Mouse (Mus musculus): ENCODE data around the gene Mbnl2. TPM values are rescaled to one million over a fixed set of nuclear protein-coding genes. Genes with fewer than 3 reads are reported as not detected.

Gene Mbnl2
- polyA plus RNA-seq, 1 experiment from 2014 or later: 71.5 TPM

DNA sequence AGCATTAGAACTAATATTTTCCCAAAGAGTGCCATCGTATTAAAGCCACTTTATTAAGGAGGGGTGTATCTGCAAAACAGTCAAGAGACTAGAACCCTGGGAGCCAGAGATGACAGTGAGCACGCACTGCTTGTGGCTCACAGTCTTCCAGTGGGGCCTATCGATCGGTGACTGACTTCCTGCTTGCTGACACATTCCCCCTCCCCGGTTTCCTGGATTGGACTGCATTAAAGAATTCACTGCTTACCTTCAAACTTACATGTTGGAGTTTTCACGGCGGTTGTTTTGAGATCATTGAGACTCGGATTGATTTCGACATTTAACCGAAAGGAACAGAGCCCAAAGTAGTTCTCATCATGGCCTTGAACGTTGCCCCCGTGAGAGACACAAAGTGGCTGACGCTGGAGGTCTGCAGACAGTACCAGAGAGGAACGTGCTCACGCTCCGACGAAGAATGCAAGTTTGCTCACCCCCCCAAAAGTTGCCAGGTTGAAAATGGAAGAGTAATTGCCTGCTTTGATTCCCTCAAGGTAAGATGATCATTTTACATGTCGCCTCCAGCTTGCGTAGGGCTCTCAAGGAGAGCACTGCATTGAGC lies 49.5 kb downstream of the Mbnl2 start:
- Histone ChIP-seq H3K4me1 (peaks cover 36% of the 10 kb centered on the region), H3K9me3 (no peaks in the 10 kb centered on the region), H3K27ac (no peak overlapping the region), H3K4me3 (no peak overlapping the region), H3K27me3 (ENCODE audit: insufficient read depth, poor library complexity, severe bottlenecking) (no peaks in the 10 kb centered on the region), H3K36me3 (peaks cover 22% of the 10 kb centered on the region; the same call in 1 of the 2 replicates)
- 83% methylated on average over 19 of the region's 19 CpGs for WGBS
- DNase-seq (ENCODE audit: low spot score): no peak

DNA sequence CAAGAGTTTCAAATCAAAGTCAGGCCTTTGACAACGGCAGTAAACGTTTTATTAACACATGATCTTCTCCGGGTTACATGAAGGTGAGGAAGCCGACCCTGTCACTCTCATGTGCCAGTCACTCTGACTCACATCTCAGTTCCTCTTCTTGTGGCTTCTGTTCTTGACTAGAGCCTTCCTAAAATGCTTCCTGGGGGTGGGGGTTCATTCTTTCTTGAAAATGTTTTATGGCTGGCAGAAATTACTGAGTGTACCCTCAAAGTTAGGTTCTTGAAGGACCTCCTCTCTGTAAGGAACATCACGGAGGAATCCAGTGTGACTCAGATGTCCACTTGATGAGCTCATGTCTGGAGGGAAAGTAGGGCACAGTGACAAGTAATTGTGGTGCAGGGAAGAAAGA lies 50.2 kb downstream of the Mbnl2 start:
- WGBS: 84% methylated on average over 5 of the region's 5 CpGs
- H3K27ac ChIP-seq: no peak overlapping the region

DNA sequence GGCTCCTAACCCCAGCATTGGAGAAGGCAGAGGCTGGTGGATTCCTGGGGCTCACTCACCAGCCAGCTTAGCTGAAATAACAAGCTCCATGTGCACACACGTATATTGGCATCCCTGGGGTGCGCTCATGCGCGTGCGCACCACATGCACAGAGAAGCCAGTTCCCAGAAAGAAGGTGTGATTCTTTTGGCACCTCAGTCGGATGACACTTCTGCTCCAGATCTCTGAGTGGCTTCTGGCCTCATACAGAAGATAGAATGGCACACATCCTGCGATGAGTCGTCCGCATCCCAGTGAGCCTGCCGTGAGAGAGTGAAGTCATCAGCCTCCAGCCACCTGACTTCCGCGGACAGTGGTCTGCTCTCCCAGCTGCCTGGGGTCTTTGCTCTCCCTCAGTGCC lies 55.0 kb downstream of the Mbnl2 start:
- Histone ChIP-seq H3K27ac (no peak overlapping the region), H3K4me3 (no peak overlapping the region), H3K4me1 (peaks cover 31% of the 10 kb centered on the region), H3K9me3 (no peaks in the 10 kb centered on the region), H3K36me3 (peaks cover 24% of the 10 kb centered on the region), H3K27me3 (ENCODE audit: insufficient read depth, poor library complexity, severe bottlenecking) (no peaks in the 10 kb centered on the region)
- DNase-seq (ENCODE audit: low spot score): no peak
- WGBS: 62% methylated on average over 12 of the region's 12 CpGs

More for the DNA sequence above, 50.2 kb downstream of the Mbnl2 start:
- H3K27me3 ChIP-seq (ENCODE audit: insufficient read depth, poor library complexity, severe bottlenecking): no peaks in the 10 kb centered on the region
- DNase-seq (ENCODE audit: low spot score): no peak
- H3K4me3 ChIP-seq: no peak overlapping the region
- peaks cover 27% of the 10 kb centered on the region for H3K36me3 ChIP-seq
- no peaks in the 10 kb centered on the region for H3K9me3 ChIP-seq
- H3K4me1 ChIP-seq: peaks cover 38% of the 10 kb centered on the region

DNA sequence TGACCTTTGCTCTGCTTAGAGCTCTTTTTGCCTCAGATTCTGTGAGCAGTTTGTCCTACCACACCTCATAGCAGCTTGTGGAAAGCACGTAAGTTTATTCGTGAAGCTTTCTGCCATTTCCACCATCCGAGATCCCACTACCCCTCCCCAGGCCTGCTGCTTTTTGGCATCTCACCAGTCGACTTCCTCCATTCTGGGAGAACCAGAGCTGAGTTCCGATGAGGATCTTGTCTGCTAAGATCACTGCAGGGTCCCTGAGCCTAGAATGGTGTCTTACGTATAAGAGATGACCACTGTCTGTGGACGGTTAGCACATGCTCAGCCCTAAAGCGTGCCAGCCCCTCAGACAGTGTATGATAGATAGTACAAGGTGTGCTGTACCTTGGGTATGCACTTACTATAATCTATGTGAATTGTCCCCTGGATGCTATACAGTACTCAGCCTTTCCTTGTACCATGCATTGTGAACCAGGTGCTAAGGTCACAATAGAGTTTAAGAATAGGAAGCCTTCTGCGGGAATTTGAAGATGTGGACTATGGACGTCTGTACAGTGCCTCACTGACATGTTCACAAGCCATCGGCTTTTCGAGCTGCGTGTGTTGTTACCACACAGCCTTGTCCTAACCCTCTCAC lies 55.5 kb downstream of the Mbnl2 start:
- Histone ChIP-seq H3K9me3 (no peaks in the 10 kb centered on the region), H3K27ac (no peak overlapping the region), H3K36me3 (peaks cover 19% of the 10 kb centered on the region), H3K4me3 (no peak overlapping the region), H3K4me1 (peaks cover 29% of the 10 kb centered on the region), H3K27me3 (ENCODE audit: insufficient read depth, poor library complexity, severe bottlenecking) (no peaks in the 10 kb centered on the region)
- no peak for DNase-seq (ENCODE audit: low spot score)
- 88% methylated on average over 13 of the region's 13 CpGs for WGBS

DNA sequence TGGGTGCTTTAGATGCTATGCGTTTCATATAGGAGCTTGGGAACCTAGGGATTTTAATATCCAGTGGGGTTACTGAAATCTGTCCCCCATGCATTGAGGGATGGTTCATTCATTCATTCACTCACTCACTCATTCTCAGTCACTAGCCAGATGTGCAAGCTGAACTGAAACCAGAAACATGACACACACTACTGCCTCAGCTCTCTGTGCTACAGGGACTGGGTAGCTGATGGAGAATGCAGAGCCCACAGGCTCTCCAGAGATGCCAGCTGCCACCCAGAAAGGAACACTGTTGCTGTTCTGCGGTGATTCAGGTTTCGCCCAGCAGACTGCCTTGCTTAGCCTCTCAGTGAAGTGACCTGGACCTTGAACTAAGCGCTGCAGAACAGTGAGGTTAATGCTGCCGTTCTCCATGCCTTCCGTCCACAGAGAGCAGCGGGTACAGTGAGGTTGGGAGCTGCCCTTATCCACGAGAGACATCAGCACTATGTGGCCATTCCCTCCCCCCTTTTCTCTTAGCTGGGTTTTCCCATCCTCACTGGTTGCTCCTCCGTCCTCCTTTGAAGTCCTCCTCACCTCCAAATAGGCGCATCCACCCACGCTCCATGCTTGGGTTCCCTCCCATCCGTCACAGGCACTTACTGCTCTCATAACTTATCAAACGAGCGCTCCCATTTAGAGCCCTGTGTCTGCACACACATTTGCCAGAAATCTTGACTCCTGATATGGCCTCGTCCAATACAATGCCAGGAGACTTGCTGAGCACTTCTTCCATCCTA lies 58.2 kb downstream of the Mbnl2 start:
- Histone ChIP-seq H3K4me3 (no peak overlapping the region), H3K27me3 (ENCODE audit: insufficient read depth, poor library complexity, severe bottlenecking) (no peaks in the 10 kb centered on the region), H3K9me3 (no peaks in the 10 kb centered on the region), H3K27ac (no peak overlapping the region), H3K36me3 (peaks cover 11% of the 10 kb centered on the region), H3K4me1 (peaks cover 56% of the 10 kb centered on the region)
- WGBS: 77% methylated on average over 15 of the region's 15 CpGs
- DNase-seq (ENCODE audit: low spot score): no peak

DNA sequence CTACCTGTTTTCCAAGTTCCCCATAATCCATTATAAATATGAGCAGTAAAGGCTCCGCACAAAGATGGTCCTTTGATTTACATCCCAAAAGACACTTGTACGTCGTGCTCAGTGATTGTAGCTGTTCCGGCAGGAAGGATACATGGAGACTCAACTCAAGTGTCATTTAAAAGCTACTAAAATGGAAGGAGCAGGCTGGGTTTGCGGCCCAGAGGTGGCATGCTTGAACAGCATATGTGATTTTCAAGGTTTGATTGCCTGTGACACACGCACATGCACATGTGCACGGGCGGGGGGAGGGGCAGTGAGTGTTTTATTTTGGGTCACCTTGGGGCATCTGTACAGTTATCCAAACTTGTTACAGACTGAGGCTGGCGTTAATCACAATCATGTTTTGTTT lies 59.9 kb downstream of the Mbnl2 start:
- H3K4me3 ChIP-seq: no peak overlapping the region
- peaks cover 56% of the 10 kb centered on the region for H3K4me1 ChIP-seq
- no peak overlapping the region for H3K27ac ChIP-seq
- no peaks in the 10 kb centered on the region for H3K27me3 ChIP-seq (ENCODE audit: insufficient read depth, poor library complexity, severe bottlenecking)
- H3K9me3 ChIP-seq: no peaks in the 10 kb centered on the region
- DNase-seq (ENCODE audit: low spot score): no peak
- WGBS: 87% methylated on average over 9 of the region's 9 CpGs
- peaks cover 10% of the 10 kb centered on the region for H3K36me3 ChIP-seq

DNA sequence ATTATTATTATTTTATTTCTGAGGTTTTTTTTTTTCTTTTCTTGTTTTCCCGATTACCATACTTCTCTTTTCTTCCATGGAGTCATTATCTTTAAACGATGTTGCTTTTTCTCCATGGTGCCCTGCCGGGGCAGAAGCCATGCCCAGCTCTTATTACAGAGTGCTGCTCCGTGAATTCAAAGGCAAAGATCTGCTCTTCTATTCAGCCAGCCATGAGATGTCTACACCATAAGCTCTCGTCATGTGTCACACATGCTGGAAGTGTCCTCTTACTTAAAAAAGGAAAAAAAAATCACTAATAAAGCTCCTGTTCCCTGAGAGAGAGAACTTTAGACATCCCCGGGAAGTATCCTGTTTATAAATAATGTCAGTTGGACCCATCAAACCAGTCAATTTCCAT lies 60.4 kb downstream of the Mbnl2 start:
- H3K27ac ChIP-seq: no peak overlapping the region
- no peaks in the 10 kb centered on the region for H3K27me3 ChIP-seq (ENCODE audit: insufficient read depth, poor library complexity, severe bottlenecking)
- H3K4me1 ChIP-seq: peaks cover 51% of the 10 kb centered on the region
- peaks cover 5% of the 10 kb centered on the region for H3K36me3 ChIP-seq
- H3K9me3 ChIP-seq: no peaks in the 10 kb centered on the region
- no peak overlapping the region for H3K4me3 ChIP-seq
- no peak for DNase-seq (ENCODE audit: low spot score)
- WGBS: 74% methylated on average over 6 of the region's 6 CpGs

DNA sequence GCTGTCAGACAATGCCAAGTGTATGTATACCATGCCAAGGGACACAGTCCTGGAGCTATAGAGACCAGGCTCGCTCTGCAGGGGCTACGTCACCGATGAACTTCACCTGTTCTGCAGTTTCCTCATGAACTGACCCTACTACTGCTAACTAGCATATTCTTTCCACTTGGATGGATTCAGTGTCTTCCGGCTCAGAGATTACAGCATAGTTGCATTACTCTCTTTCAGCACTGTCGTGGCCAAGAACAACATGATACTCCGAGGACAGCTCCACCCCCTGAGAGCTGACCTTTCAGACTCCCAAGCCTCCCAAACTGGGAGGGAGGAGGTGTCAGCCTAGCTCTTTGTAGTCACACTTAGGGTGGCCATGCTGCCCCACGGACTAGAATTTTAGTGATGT lies 60.9 kb downstream of the Mbnl2 start:
- no peaks in the 10 kb centered on the region for H3K27me3 ChIP-seq (ENCODE audit: insufficient read depth, poor library complexity, severe bottlenecking)
- DNase-seq (ENCODE audit: low spot score): no peak
- no peak overlapping the region for H3K4me3 ChIP-seq
- peaks cover 48% of the 10 kb centered on the region for H3K4me1 ChIP-seq
- 38% methylated on average over 7 of the region's 7 CpGs for WGBS
- peaks cover 2% of the 10 kb centered on the region; the same call in 1 of the 2 replicates for H3K36me3 ChIP-seq
- peak overlapping the region; percentile 32; the same call in 1 of the 2 replicates for H3K27ac ChIP-seq
- H3K9me3 ChIP-seq: no peaks in the 10 kb centered on the region

DNA sequence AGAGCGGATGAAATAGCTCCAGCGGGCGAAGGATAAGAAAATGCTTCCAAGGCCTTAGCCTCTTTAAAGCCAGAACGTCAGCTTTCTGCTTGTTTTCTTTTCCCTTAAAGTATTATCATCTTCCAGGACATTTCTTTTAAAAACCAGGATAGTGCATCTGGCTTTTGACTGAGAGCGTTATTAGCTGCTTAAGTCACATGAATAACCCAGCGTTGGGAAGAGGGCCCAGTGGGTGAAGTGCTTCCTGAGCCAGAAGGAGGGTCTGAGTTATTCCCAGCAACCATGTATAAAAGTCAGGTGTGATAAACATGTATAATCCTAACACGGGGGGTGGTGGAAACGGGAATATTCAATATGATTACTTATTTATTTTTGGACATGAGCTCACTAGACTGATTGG lies 61.4 kb downstream of the Mbnl2 start:
- H3K36me3 ChIP-seq: peaks cover 2% of the 10 kb centered on the region; the same call in 1 of the 2 replicates
- 72% methylated on average over 8 of the region's 8 CpGs for WGBS
- peaks cover 52% of the 10 kb centered on the region for H3K4me1 ChIP-seq
- no peaks in the 10 kb centered on the region for H3K27me3 ChIP-seq (ENCODE audit: insufficient read depth, poor library complexity, severe bottlenecking)
- no peaks in the 10 kb centered on the region for H3K9me3 ChIP-seq
- peak overlapping the region; percentile 32; the same call in 1 of the 2 replicates for H3K27ac ChIP-seq
- DNase-seq (ENCODE audit: low spot score): no peak
- H3K4me3 ChIP-seq: no peak overlapping the region

DNA sequence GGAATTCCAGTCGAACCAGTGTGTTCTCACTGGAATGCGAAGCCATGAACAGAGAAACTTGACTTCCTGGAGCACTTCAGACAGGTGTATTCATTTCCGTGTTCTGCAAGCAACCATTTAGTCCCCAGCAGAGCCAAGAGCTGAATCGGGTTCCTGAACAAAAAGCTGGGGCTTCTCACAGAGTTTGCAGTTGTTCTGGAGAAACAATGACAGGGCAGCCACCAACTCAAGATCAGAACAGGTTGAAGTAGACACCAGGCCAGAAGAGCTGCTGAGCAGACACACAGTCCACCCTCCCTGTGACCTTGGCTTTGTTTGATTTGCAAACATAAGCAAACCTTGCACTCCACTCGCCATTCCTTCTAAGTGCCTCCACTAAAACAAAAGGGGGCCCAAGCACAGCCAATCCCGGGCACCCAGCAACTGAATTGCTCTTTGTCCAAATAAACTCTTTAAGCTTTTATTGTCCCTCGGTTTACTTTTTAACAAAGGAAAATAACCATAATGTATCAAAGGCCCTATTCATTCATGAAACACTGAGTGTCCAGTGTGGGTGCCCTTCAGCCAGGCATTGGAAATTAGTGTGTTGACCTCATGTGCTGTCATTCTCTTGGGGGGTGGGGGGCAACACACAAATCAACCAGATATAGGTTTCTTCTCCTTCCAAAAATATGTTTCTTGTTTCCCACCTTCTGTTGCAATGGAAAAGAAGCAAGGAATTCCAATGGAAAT lies 62.4 kb downstream of the Mbnl2 start:
- DNase-seq (ENCODE audit: low spot score): no peak
- Histone ChIP-seq H3K9me3 (no peaks in the 10 kb centered on the region), H3K36me3 (peaks cover 2% of the 10 kb centered on the region; the same call in 1 of the 2 replicates), H3K27me3 (ENCODE audit: insufficient read depth, poor library complexity, severe bottlenecking) (no peaks in the 10 kb centered on the region), H3K27ac (peak overlapping the region; percentile 16; the same call in 1 of the 2 replicates), H3K4me3 (no peak overlapping the region), H3K4me1 (peaks cover 48% of the 10 kb centered on the region)
- 69% methylated on average over 7 of the region's 7 CpGs for WGBS

DNA sequence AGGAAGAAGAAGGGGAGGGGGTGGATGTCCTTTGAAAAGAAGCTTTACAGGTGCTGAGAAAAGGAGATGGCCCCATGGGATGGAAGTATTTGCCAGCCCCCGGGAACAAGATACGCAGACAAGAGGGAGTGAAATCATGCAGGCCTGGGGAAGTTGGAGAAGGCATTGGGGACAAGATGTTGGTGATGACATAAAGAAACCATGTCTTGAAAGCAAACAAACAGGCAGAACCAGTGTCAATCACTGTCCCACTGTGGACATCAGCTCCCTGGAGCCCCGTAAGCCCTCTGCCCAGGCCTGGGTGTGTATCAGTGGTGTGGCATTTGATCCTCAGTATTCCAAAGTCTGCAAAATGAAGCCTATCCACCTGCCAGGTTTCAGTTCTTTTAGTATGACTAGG lies 63.2 kb downstream of the Mbnl2 start:
- H3K27ac ChIP-seq: no peak overlapping the region
- no peaks in the 10 kb centered on the region for H3K9me3 ChIP-seq
- no peaks in the 10 kb centered on the region for H3K27me3 ChIP-seq (ENCODE audit: insufficient read depth, poor library complexity, severe bottlenecking)
- WGBS: 69% methylated on average over 3 of the region's 3 CpGs
- no peak overlapping the region for H3K4me3 ChIP-seq
- peaks cover 45% of the 10 kb centered on the region for H3K4me1 ChIP-seq
- H3K36me3 ChIP-seq: peaks cover 1% of the 10 kb centered on the region; the same call in 1 of the 2 replicates
- no peak for DNase-seq (ENCODE audit: low spot score)

DNA sequence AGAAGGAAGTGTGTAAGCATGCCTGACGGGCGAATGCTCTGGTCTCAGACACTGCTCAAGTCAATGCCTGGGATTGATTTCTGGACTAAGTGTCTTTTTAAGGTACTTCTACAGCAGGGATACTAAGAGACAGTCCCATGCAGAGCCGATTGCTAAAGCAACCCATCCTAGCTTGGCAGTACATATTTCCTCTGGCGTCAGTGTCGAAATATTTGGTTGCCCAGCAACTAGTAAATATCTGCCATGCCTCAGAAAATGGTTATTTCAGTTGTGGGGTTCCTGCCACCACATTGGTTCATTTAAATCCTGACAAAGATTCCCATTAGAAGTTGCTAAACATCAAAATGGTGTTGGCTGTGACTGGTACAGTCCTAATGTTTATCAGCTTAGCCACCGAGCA lies 66.4 kb downstream of the Mbnl2 start:
- no peak for DNase-seq (ENCODE audit: low spot score)
- Histone ChIP-seq H3K9me3 (peaks cover 3% of the 10 kb centered on the region; the same call in 1 of the 2 replicates), H3K27ac (no peak overlapping the region), H3K4me3 (no peak overlapping the region), H3K27me3 (ENCODE audit: insufficient read depth, poor library complexity, severe bottlenecking) (no peaks in the 10 kb centered on the region), H3K4me1 (peaks cover 25% of the 10 kb centered on the region), H3K36me3 (peaks cover 28% of the 10 kb centered on the region)
- WGBS: 83% methylated on average over 6 of the region's 6 CpGs

All from heart, embryonic 10.5 days (tissue).